Mouse (Mus musculus) inflammation-experienced regulatory T-cells, adult 16 weeks (primary cell): ENCODE results near the gene Adamts15. TPM values are rescaled to one million over a fixed set of nuclear protein-coding genes. Genes with fewer than 3 reads are reported as not detected.

Experiments used
- polyA plus RNA-seq: library from polyadenylated mRNA; unstranded; fragments of 100-300 nt; shearing (Covaris generic); gene quantifications from one replicate; pipeline ENCODE4 v1.2.1, GENCODE M21; 2017

The Adamts15 gene
- not detected for polyA plus RNA-seq

GRCm38 (mm10) chr9:30922197-30922894, at the start of gene Adamts15:
Gene Adamts15 (minus strand): TSS chr9:30922452.

DNA sequence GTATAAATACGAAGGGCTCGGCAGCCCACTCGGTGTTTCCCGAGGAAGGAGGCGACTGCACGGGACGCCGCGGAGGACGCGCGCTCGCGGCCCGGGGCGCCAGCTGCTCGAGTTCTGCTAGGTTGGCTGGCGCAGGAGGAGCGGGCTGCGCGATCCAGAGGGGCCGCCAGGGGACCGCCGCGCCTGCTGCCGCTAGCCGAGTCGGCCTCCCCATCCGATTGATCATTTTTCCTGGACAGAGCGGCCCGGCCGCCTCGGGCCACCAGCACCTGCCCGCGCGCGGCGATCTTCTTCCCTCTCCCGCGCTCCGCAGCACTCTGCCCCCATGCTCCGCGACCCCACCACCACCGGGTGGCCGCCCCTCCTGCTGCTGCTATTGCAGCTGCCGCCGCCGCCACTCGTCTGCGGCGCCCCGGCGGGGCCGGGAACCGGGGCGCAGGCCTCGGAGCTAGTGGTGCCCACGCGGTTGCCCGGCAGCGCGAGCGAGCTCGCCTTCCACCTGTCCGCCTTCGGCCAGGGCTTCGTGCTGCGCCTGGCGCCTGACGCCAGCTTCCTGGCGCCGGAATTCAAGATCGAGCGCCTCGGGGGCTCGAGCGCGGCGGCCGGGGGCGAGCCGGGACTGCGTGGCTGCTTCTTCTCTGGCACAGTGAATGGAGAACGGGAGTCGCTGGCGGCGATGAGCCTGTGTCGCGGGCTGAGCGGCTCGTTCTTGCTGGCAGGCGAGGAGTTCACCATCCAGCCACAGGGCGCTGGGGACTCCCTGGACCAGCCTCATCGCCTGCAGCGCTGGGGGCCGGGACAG, 20.5 kb upstream of the Adamts15 start, which contains the start of gene Adamts8:
Gene Adamts8, plus strand, starts transcription at position 51 of the 802 bp plus-strand sequence.

Other genes with a start within 250 kb of the Adamts15 start
- 0.11 TPM for gene Adamts8, start 20.1 kb upstream of the Adamts15 start, polyA plus RNA-seq
- gene Zbtb44, start 108.2 kb upstream of the Adamts15 start, polyA plus RNA-seq: 16.6 TPM
- 24.9 TPM for gene St14, start 209.4 kb upstream of the Adamts15 start, polyA plus RNA-seq